Mouse (Mus musculus) kidney, postnatal 0 days (tissue): ENCODE measurements around the gene Itk. TPM values are rescaled to one million over a fixed set of nuclear protein-coding genes. Genes with fewer than 3 reads are reported as not detected.

Experiments
- ATAC-seq: fragments of 200-750 bp; cut with Nextera tagmentation; replicated peaks from 2 replicates; pipeline ENCODE4 v1.8.0; 2017; ENCODE audit warnings: low read depth, moderate number of reproducible peaks, moderate TSS enrichment, moderate library complexity; ENCODE audit not compliant: low FRiP score
- DNase-seq: peaks from one replicate; pipeline ENCODE4 v3.0.0-alpha.2; 2016; ENCODE audit warnings: low spot score
- H3K27ac ChIP-seq: fragments of 300-500 bp; sonication (generic); 2 replicates; pipeline ENCODE4 v1.5.1; 2014; ENCODE audit warnings: mild to moderate bottlenecking
- H3K27me3 ChIP-seq: fragments of 300-500 bp; sonication (generic); 2 replicates; pipeline ENCODE4 v1.6.1; 2014; ENCODE audit warnings: low read length, mixed read lengths; ENCODE audit not compliant: insufficient read depth
- H3K36me3 ChIP-seq: fragments of 300-500 bp; sonication (generic); 2 replicates; pipeline ENCODE4 v1.6.1; 2014; ENCODE audit warnings: low read length, mixed read lengths; ENCODE audit not compliant: insufficient read depth
- H3K4me1 ChIP-seq: fragments of 300-500 bp; sonication (generic); replicated peaks from 2 replicates; pipeline ENCODE4 v1.6.1; 2014; ENCODE audit warnings: antibody characterized with exemption, low read length, mixed read lengths; ENCODE audit not compliant: insufficient read depth
- H3K4me2 ChIP-seq: fragments of 300-500 bp; sonication (generic); 2 replicates; pipeline ENCODE4 v1.6.1; 2014; ENCODE audit warnings: mild to moderate bottlenecking, low read length, moderate library complexity, mixed read lengths
- H3K4me3 ChIP-seq: fragments of 300-500 bp; sonication (generic); replicated peaks from 2 replicates; pipeline ENCODE4 v1.5.1; 2014; ENCODE audit warnings: low read depth, low read length
- H3K9ac ChIP-seq: fragments of 300-500 bp; sonication (generic); 2 replicates; pipeline ENCODE4 v1.6.1; 2014; ENCODE audit warnings: low read depth, low read length
- H3K9me3 ChIP-seq: fragments of 300-500 bp; sonication (generic); replicated peaks from 2 replicates; pipeline ENCODE4 v1.6.1; 2016; ENCODE audit warnings: low read length, inconsistent platforms, mixed read lengths
- CTCF ChIP-seq: IDR thresholded peaks from 2 replicates; pipeline ENCODE4 v1.5.1; 2016; ENCODE audit warnings: antibody characterized with exemption, low read depth, mild to moderate bottlenecking, moderate library complexity
- WGBS: fragments of 180-500 bp; shearing (Covaris S2); extraction: QIAGEN DNeasy Blood & Tissue Kit; methylation state at CpG from one replicate; pipeline ENCODE4 v1.1.7; 2014; 5-methylcytosine and 5-hydroxymethylcytosine counted together
- polyA plus RNA-seq: library from polyadenylated mRNA; unstranded; fragments of >200 nt; fragmentation: Nextera tagmentation; extraction: Ambion mirVana; gene quantifications from 2 replicates; pipeline ENCODE4 v1.2.1, GENCODE M21; 2015

The Itk gene
- polyA plus RNA-seq, 1 experiment from 2014 or later = 0.05 TPM

GRCm38 (mm10) chr11:46347756-46348155 lies 41.6 kb downstream of the Itk start:
- Histone ChIP-seq H3K9ac (no peak overlapping the region), H3K27me3 (no peaks in the 10 kb centered on the region), H3K4me2 (no peak overlapping the region), H3K9me3 (no peaks in the 10 kb centered on the region), H3K4me3 (no peak overlapping the region), H3K27ac (0 out of 2 replicates have a peak overlapping the region, but pooled peaks have one; percentile 9), H3K36me3 (no peaks in the 10 kb centered on the region), H3K4me1 (0 out of 2 replicates have a peak, but pooled peaks cover 4% of the 10 kb centered on the region)
- no peak for ATAC-seq
- TF ChIP-seq CTCF = no peak
- no peak for DNase-seq
- WGBS = 68% methylated on average over 5 of the region's 5 CpGs

- no peaks in the 10 kb centered on the region for H3K9me3 ChIP-seq
- 0 out of 2 replicates have a peak, but pooled peaks cover 4% of the 10 kb centered on the region for H3K4me1 ChIP-seq
- no peak overlapping the region for H3K4me3 ChIP-seq
- H3K4me2 ChIP-seq = no peak overlapping the region
- H3K27me3 ChIP-seq = no peaks in the 10 kb centered on the region
- DNase-seq (no peak), ATAC-seq (no peak)
- H3K27ac ChIP-seq = no peak overlapping the region
- WGBS = 43% methylated on average over 5 of the region's 5 CpGs
- no peaks in the 10 kb centered on the region for H3K36me3 ChIP-seq
- no peak for TF ChIP-seq CTCF
- no peak overlapping the region for H3K9ac ChIP-seq
These were observed 45.3 kb downstream of the Itk start for GRCm38 (mm10) chr11:46343886-46344546.

- Histone ChIP-seq H3K36me3 (no peaks in the 10 kb centered on the region), H3K4me3 (no peak overlapping the region), H3K4me2 (no peak overlapping the region), H3K4me1 (0 out of 2 replicates have a peak, but pooled peaks cover under 1% of the 10 kb centered on the region), H3K9ac (no peak overlapping the region), H3K9me3 (no peaks in the 10 kb centered on the region), H3K27ac (no peak overlapping the region), H3K27me3 (no peaks in the 10 kb centered on the region)
- ATAC-seq = no peak
- TF ChIP-seq CTCF = no peak
- DNase-seq = no peak
- 90% methylated on average over 4 of the region's 4 CpGs for WGBS
These were observed 47.4 kb downstream of the Itk start for GRCm38 (mm10) chr11:46341960-46342359.

- ATAC-seq (no peak), DNase-seq (no peak)
- no peak overlapping the region for H3K4me3 ChIP-seq
- no peaks in the 10 kb centered on the region for H3K4me1 ChIP-seq
- TF ChIP-seq CTCF = no peak
- no peaks in the 10 kb centered on the region for H3K36me3 ChIP-seq
- WGBS = 84% methylated on average over 5 of the region's 5 CpGs
- no peak overlapping the region for H3K4me2 ChIP-seq
- no peaks in the 10 kb centered on the region for H3K9me3 ChIP-seq
- H3K27me3 ChIP-seq = no peaks in the 10 kb centered on the region
- H3K9ac ChIP-seq = no peak overlapping the region
- no peak overlapping the region for H3K27ac ChIP-seq
These were observed 53.3 kb downstream of the Itk start for GRCm38 (mm10) chr11:46336020-46336419.

GRCm38 (mm10) chr11:46332217-46332616 lies 57.1 kb downstream of the Itk start:
- Histone ChIP-seq H3K36me3 (no peaks in the 10 kb centered on the region), H3K4me3 (no peak overlapping the region), H3K9ac (no peak overlapping the region), H3K27me3 (no peaks in the 10 kb centered on the region), H3K9me3 (no peaks in the 10 kb centered on the region), H3K4me1 (no peaks in the 10 kb centered on the region), H3K27ac (no peak overlapping the region), H3K4me2 (no peak overlapping the region)
- no peak for TF ChIP-seq CTCF
- no peak for ATAC-seq
- no peak for DNase-seq
- WGBS = 91% methylated on average over 8 of the region's 8 CpGs

- 85% methylated on average over 16 of the region's 16 CpGs for WGBS
- no peaks in the 10 kb centered on the region for H3K9me3 ChIP-seq
- TF ChIP-seq CTCF = no peak
- no peaks in the 10 kb centered on the region for H3K27me3 ChIP-seq
- H3K27ac ChIP-seq = no peak overlapping the region
- no peak overlapping the region for H3K4me3 ChIP-seq
- H3K4me1 ChIP-seq = no peaks in the 10 kb centered on the region
- H3K36me3 ChIP-seq = no peaks in the 10 kb centered on the region
- H3K4me2 ChIP-seq = no peak overlapping the region
- H3K9ac ChIP-seq = no peak overlapping the region
- ATAC-seq = no peak
- no peak for DNase-seq
These were observed 62.9 kb downstream of the Itk start for GRCm38 (mm10) chr11:46326271-46327015.
